Mouse (Mus musculus) megakaryocyte-erythroid progenitor cell, adult 5-6 weeks (primary cell): ENCODE results near the gene Prtn3. TPM values are rescaled to one million over a fixed set of nuclear protein-coding genes. Genes with fewer than 3 reads are reported as not detected.

Source experiments
- ATAC-seq: replicated peaks from 2 replicates; pipeline ENCODE4 v1.8.0; 2016; ENCODE audit warnings: mild to moderate bottlenecking, inconsistent platforms; ENCODE audit not compliant: severe bottlenecking, poor library complexity, low FRiP score, low TSS enrichment
- total RNA-seq, 2 experiments: library from RNA; stranded (forward) in 1 of 2; stranded (reverse) in 1 of 2; fragments of 200-1000, 215-1000 nt in 1 of 2; fragments of >200 nt in 1 of 2; fragmentation: Nextera tagmentation in 1 of 2; gene quantifications; 2 replicates each; pipeline ENCODE4 v1.2.3; 2014 to 2017

The Prtn3 gene
- total RNA-seq, 2 experiments from 2014 or later, result 0.56 to 2.5 TPM

DNA sequence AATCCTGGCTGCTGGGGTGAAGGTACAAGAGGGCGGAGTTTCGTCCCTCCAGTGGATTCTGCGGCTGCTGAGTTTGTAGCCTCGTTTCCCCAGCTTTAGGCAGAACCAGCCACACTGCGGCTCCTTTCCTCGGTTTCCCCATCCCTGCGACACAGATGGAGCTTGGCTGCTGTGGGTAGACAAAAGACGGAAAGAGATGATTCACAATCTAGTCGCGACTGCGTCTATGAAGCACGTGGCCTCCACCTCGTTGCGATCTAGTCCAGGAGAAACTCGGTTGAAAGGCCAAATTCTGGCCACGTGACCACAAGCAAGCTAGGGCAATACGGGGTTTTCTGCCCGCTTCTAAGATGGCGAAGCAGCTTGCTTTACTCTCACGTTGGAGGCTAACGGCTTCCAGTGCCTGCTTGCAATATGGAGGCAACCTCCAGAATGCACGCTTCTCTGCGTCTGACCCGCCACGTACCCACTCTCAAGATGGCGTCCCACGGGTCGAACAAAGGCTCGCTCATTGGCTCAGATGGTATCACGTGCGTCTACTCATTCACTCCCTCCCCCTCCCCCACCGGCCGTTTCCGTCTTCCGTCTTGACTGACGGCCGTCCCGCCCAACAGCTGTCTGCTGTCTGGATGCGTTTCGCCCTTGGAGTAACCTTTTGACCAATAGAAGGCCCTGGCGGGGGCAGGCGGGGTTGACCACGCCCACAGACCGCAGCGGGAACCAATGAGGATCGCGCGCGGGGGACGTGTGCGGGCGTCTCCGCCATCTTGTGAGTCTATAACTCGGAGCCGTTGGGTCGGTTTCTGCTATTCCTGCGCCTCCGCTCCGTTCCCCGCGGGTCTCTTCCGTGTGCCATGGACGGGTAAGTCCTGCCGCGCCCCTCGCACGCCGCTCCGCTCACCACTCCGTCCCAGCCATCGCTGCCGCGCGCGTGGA, 20.1 kb upstream of the Prtn3 start, which contains the start of gene Ptbp1:
Ptbp1 (plus strand) TSS at position 568 of the 936 bp plus-strand sequence.
- peak; percentile 86 for ATAC-seq

DNA sequence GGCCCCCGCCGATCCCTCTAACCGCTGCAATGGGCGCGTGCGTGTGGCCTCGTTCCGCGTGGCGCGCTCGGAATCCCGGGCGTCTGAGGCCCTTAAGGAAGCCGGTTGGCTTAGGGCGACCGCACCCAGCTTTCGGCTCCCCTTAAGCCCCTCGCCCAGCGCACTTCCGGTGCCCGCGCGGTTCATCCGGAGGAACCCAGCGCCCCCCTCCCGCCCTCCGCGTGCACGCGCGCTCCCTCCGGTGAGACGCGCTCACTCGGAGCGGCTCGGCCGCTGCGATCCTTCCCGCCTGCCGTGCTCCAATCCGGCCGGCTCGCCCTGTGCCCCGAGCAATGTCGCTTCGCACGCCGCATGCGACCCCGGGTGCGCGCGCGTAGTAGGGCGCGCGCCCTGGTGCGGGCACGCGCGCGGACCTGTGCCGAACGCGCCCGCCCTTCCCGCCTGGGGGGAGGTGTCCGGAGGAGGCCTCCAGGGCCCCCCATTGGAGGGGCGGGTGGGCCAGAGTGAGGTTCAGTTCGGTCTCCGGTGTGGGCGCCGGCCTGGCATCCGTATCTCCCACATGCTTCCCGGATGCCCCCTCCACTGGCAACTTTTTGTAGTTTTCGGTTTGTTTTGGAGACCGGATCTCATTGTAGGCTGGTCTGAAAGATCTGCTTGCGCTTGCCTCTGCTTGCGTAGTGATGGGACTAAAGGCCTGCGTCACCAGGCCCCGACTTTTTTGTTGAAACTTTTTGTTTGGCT, 19.3 kb upstream of the Prtn3 start:
- ATAC-seq, result no peak

DNA sequence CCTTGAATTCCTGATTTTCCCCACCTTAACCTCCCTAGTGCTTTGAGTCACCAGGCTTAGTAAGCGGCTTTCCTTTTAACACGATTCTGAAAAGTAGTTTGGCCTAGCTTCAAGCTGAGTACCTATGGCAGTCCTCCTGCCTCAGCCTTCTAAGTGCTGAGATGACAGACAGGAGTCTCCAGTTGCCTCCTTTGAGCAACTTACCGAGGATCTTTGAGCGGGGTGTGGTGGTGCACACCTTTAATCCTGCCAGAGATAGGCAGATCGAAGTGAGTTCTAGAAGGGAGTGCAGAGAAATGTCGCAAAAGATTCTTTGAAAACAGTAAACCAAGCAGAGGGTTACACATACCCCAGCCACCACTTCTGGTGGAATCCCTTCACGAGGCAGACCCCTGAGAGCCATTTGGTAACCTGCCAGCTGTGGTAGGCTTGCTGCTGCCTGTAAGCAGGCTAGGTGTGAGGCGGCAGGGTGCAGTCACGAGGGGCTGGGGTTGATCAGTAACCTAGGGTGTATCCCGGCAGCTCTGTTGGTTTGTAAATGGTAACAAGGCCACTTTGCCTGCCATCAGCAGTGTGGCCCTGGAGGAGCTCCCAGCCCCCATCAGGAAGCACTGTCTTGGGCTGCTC, 18.6 kb upstream of the Prtn3 start:
- ATAC-seq, result no peak

DNA sequence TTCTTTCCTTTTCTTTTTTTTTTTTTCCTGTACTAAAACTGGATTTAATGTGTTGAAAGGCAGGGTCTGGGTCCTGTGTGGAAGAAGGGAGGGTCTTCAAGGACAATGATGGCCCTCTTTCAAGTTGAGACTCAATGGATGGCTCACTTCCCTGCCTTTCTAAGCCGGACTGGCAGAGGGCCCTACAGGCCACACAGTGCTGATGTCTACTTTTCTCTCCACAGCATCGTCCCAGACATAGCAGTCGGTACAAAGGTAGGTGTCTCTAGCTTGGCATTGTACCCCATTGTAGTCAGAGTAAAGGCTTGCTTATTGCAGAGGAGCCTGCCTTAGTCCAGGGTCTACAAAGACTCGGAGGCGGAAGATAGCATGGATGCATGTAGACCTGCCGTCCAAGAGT, 18.0 kb upstream of the Prtn3 start:
- ATAC-seq, result no peak

DNA sequence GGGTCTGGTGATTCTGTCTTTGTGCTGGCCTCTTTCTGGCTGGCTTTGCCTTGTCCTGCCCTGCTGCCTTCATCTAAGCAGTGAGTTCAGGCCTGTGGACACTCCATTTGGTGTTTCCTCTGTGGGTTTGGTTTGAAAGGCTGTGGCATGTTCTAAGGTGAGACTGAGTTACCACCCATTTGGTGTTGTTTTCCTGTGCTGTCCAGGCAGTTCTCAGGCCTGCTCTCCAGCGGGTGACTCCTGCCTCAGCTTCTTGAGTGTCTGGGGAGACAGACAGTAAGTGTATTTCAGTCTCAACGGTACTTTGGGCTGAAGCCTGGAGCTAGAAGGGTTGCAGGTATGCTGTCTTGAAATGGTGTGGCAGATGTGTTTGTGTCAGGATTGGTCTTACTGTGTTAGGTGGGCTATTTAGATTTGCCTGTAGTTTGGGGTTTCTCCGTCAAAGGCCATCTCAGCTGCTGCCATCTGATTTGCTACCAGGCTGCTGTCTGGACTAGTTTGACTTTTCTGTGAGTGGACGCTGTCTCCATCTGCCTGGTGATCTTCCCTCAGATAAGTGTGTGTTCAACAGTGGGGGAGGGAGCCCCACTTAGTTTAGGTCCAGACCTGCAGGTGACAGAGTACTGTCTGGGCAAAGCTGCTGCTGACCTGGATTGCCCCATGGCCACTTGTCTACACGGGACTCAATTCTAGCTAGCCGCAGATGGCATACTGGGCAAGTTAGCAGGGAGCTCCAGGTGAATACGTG, 17.4 kb upstream of the Prtn3 start:
- ATAC-seq, result no peak

DNA sequence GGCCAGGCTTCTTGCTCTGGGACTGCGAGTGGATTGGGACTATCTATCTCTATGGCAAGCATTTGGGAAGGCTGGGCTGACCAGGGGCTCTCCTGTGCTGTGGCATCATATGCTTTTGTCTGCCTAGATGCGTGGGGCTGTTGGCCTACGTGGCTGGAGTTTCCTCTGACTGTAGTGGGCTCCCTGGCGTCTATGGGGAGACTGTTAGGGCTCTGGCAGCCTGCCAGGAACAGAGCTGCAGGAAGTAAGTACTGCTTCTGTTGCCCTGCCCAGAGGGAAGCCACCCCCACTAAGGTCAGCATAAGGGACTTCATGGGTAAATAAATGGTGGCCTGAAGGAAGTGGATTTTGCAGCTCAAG, 16.8 kb upstream of the Prtn3 start:
- ATAC-seq, result no peak

DNA sequence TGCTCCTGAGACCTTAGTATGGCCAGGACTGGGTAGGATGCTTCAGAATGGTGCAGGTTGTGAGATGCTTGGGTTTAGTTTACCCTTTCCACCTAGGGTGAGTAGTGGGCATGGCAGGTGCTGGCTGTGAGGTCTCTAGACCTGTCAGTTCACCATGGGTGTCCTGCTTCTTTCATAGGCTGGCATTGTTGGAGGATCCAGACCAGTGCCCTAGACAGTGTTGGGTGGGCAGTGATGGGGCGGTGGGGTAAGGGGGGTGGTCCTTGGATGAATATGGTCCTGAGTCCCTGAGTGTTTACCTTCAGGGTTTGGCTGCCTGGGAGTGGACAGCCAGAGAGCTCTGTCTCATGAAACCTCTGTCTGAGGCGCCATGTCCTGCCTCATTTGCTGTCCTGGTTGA, 16.4 kb upstream of the Prtn3 start:
- no peak for ATAC-seq

DNA sequence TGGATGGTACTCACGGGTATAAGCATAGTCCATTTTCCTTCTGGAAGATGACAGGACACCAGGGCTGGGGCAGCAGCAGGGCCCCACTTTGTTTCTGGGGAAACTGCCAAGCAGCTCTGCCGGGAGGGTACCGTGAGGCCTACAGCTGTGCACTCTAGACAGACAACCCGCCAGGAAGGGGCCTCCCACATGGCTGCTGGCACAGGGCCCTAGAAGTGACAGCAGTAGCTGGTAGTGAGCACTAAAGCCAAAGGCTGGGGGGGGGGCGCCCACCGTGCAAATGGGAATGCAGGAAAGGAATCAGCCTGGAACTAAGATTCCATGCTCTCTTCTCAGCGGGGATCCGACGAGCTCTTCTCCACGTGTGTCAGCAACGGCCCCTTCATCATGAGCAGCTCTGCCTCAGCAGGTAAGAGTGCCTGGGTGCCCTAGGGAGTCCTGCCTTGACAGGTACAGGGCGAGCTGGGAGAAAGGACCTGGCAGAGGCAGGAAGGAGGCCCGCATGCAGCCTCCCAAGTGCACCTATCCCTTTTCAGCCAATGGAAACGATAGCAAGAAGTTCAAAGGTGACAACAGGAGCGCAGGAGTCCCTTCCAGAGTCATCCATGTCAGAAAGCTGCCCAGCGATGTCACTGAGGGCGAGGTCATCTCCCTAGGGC, 15.7 kb upstream of the Prtn3 start:
- ATAC-seq, result no peak

DNA sequence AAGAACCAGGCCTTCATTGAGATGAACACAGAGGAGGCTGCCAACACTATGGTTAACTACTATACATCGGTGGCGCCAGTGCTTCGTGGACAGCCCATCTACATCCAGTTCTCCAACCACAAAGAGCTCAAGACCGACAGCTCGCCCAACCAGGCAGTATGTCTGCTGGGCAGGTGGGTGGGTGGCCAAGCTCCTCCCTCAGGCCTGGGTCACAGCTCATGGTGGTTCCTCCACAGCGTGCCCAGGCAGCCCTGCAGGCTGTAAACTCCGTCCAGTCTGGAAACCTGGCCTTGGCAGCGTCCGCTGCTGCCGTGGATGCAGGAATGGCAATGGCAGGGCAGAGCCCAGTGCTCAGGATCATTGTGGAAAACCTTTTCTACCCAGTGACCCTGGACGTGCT, 15.2 kb upstream of the Prtn3 start:
- ATAC-seq, result no peak

DNA sequence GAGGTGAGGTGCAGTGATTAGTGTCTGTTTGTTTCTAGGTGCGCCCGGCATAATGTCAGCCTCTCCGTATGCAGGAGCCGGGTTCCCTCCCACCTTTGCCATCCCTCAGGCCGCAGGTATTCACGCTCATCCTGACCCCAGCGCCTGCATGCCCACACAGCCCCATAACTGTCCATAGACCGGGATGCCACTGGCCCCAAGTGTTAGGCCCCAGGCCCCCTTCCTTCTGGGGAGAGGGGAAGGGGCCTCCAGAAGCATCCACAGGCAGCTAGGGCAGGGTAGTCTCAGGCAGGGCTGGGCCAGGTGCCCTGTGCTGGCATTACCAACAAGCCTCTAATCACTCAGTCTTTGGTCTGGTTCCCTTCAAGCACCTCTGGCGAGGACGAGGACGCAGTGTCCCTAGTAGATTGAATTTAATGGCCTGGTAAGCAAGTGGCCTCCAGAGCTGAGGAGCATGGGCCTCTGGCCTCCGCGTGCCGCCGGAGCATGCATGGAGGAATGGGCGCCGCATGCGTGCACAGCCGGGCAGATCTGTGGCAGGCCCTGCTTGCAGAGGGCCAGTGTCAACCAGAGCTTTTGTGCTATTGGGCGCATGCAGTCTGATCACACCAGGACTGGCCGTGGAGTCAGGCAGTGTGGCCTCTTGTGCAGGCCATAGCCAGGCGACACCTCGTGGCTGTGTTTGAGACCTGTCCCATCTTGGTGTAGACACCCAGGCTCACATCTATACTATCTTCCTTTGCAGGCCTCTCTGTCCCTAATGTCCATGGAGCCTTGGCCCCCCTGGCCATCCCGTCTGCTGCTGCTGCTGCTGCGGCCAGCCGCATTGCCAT, 14.0 kb upstream of the Prtn3 start:
- ATAC-seq, result no peak

DNA sequence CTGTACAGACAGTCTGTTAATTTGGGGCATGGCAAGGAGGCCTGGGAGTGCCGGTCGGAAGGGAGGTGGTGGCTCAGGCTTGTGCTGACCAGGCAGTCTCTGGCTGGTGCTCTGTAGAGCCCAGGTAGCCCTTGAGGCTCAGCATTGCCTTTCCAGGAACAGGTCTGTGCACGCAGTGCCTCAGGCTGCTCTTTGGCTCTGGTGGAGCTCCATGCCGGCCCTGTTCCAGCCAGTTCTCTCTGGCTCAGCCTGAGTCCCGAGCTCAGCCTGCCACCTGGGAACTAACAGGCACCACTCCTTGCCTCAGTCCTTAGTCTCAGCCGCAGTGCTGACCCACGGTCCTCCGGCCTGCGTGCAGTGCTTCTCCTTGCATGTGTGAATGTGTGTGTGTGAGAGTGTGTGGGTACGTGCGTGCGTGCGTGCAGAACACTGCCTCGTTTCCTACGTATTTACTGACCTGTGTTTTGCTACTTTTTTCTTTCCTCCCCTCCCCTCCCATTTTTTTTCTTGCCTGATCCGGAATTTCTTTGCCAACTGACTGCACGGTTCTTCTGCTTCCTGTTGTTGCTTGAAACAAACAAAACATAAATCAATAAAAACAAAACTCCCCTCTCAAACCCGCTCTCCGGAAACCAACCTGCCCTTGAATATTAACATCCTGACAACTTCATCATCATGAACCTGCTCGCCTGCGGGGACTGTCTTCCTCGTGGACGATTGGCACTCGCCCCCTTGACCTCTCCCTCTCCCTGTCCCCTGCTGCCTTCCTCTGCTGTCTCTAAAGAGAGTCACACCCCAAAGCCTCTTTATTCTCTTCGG, 12.8 kb upstream of the Prtn3 start:
- ATAC-seq, result no peak

DNA sequence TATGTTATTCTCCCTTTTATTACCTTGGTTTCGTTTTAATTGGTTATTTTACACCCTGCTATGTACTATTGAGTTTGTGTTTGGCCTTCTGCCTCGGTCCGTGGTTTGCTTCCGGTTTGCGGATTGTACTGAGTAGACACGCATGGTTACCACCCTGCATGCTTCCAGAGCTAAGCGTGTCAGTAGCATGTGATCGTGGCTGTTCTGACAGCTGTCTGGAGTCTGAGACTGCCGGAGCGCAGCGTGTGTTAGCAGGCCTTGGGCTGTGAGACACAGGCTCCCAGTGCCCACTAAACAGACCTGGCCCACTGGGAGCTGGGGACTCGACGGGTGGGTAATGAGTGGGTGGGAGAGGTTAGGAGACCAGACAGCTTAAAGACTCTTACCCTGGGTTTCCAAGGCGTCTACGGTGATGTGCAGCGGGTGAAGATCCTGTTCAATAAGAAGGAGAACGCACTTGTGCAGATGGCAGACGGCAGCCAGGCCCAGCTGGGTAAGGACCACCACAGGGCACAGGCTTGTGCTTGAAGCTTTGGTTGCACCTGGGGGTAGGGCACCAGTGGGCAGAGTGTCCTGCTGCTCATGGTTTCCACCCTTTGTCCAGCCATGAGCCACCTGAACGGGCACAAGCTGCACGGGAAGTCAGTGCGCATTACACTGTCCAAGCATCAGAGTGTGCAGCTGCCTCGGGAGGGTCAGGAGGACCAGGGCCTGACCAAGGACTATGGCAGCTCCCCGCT, 12.1 kb upstream of the Prtn3 start:
- ATAC-seq, result no peak

DNA sequence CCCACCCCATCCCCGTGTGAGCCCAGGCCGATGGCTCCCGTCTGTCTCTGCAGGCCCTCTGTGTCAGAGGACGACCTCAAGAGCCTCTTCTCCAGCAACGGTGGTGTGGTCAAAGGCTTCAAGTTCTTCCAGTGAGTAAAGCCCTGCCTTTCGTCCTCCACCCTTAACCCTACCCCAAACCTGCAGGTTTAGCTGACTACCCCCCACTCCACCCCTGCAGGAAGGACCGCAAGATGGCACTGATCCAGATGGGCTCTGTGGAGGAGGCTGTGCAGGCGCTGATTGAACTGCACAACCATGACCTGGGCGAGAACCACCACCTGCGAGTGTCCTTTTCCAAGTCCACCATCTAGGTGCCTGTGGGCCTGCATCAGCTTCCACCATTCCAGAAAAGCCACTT, 11.4 kb upstream of the Prtn3 start:
- ATAC-seq, result no peak

DNA sequence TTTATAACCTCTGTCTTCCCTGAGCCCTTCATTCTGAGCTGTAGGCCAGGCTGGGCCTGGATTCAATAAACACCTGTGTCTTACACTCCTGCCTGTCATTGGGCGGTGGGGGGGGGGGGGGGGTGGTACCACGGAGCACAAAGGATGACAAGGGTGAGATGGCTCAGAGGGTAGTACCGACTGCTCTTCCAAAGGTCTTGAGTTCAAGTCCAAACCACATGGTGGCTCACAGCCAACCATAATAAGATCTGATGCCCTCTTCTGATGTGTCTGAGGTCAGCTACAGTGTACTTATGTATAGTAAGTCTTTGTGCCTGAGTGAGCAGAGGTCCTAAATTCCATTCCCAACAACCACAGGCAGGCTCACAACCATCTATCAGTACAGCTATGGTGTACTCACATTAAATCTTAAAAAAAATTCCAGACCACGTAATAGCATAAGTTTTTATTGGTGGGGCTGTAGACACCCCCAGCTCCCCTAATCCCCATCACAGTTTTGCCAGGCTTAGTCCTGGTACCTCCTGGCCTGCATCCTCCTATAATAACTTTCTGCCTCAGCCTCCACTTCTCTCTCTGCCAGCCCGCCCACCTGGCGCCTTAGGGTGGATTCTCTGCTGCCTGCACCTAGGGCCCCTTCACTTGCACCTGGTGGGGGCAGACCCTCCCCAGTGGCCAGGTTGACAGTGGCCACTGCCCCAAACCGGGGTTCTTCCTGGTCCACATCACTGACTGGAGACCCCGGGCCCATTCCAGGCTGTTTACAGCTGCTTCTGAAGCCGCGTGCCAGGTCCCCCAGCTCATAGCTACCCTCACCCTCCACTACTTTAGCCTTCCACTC, 9.7 kb upstream of the Prtn3 start:
- no peak for ATAC-seq

DNA sequence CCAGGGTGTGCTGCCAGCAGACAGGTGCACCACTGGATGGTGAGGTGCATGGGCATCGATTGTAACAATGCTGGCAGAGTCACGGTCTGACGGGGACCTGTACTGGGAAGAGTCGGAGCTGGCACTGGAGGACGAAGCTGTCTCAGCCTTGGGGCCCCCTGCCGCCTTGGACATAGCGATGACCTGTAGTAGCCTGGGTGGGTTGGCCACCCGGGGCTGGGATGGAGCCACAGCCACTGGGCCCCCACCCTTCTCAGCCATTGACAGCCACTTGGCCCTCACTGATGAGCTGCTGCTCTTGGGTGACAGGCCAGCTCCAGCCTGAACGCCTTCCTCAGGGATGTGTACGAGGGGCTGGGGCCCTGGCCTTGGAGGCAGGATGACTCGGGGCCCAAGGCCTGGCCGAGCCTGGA, 9.1 kb upstream of the Prtn3 start:
- ATAC-seq, result 0 out of 2 replicates have a peak, but pooled peaks have one; percentile 15

DNA sequence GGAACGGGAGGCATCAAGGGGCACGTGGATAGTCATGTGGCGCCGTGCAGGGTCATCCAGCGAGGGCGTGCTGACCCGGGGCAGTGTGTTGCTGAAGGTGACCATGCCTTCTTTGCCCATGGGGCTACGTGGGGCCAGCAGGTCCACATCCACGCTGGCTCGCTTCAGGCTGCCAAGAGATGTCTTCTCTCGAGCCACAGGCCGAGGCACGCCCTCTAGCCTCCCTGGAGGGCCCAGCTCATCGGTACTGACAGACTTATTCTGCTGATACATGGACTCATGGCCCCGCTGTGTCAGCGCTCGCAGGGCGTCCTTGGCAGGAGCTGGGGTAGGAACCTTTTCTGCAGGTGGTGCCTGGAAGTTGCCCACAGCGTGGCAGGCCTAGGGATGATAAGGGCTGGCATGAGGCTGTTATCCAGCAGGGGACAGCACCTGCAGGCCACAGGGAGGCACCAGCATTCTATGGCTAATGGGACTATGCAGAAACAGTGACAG, 8.4 kb upstream of the Prtn3 start:
- ATAC-seq, result peak; percentile 73
